Mouse (Mus musculus) embryonic facial prominence, embryonic 12.5 days (tissue): ENCODE measurements around the gene 1700025F22Rik. TPM values are rescaled to one million over a fixed set of nuclear protein-coding genes. Genes with fewer than 3 reads are reported as not detected.
"Not testable (repeated sequence)": the region's sequence is repeated elsewhere in the genome, so short reads cannot be mapped to it uniquely, and the experiment has no call there.

Source experiments
- ATAC-seq: fragments of 200-750 bp; cut with Nextera tagmentation; 2 replicates; pipeline ENCODE4 v1.8.0; 2017; ENCODE audit not compliant: insufficient number of reproducible peaks, insufficient read depth, low FRiP score, low TSS enrichment
- H3K27ac ChIP-seq: fragments of 300-500 bp; sonication (generic); 2 replicates; pipeline ENCODE4 v1.5.1; 2016; ENCODE audit warnings: mild to moderate bottlenecking
- H3K27me3 ChIP-seq: fragments of 300-500 bp; sonication (generic); 2 replicates; pipeline ENCODE4 v1.6.1; 2016; ENCODE audit warnings: mild to moderate bottlenecking, moderate library complexity
- H3K36me3 ChIP-seq: fragments of 300-500 bp; sonication (generic); 2 replicates; pipeline ENCODE4 v1.6.1; 2016; ENCODE audit warnings: mild to moderate bottlenecking
- H3K4me1 ChIP-seq: fragments of 300-500 bp; sonication (generic); 2 replicates; pipeline ENCODE4 v1.6.1; 2016
- H3K4me2 ChIP-seq: fragments of 300-500 bp; sonication (generic); replicated peaks from 2 replicates; pipeline ENCODE4 v1.6.1; 2016; ENCODE audit warnings: mild to moderate bottlenecking, moderate library complexity
- H3K4me3 ChIP-seq: fragments of 300-500 bp; sonication (generic); 2 replicates; pipeline ENCODE4 v1.5.1; 2016; ENCODE audit warnings: mild to moderate bottlenecking
- H3K9ac ChIP-seq: fragments of 300-500 bp; sonication (generic); 2 replicates; pipeline ENCODE4 v1.6.1; 2016; ENCODE audit warnings: mild to moderate bottlenecking, moderate library complexity
- H3K9me3 ChIP-seq: fragments of 300-500 bp; sonication (generic); 2 replicates; pipeline ENCODE4 v1.6.1; 2016; ENCODE audit warnings: mild to moderate bottlenecking, moderate library complexity
- WGBS: fragments of 180-500 bp; shearing (Covaris S2); methylation state at CpG from one replicate; pipeline ENCODE4 v1.1.7; 2016; 5-methylcytosine and 5-hydroxymethylcytosine counted together
- polyA plus RNA-seq: library from polyadenylated mRNA; unstranded; fragments of >200 nt; fragmentation: Nextera tagmentation; extraction: Ambion mirVana; gene quantifications from 2 replicates; pipeline ENCODE4 v1.2.1, GENCODE M21; 2016

The 1700025F22Rik gene
- not detected in 2 replicates for polyA plus RNA-seq

GRCm38 (mm10) chr19:11165172-11165571, at the start of gene 1700025F22Rik:
TSS of gene 1700025F22Rik (minus strand) at chr19:11165320.
- no peak within 1 kb of the TSS for H3K27ac ChIP-seq
- no peaks in the 10 kb centered on the region for H3K9me3 ChIP-seq
- H3K27me3 ChIP-seq = no peaks in the 10 kb centered on the region
- no peak within 1 kb of the TSS for H3K4me3 ChIP-seq
- WGBS = 37% methylated on average over 10 of the region's 10 CpGs
- no peak within 1 kb of the TSS for H3K4me2 ChIP-seq
- no peaks in the 10 kb centered on the region for H3K4me1 ChIP-seq
- ATAC-seq = no peak
- H3K36me3 ChIP-seq = no peaks in the 10 kb centered on the region
- H3K9ac ChIP-seq = no peak within 1 kb of the TSS

DNA sequence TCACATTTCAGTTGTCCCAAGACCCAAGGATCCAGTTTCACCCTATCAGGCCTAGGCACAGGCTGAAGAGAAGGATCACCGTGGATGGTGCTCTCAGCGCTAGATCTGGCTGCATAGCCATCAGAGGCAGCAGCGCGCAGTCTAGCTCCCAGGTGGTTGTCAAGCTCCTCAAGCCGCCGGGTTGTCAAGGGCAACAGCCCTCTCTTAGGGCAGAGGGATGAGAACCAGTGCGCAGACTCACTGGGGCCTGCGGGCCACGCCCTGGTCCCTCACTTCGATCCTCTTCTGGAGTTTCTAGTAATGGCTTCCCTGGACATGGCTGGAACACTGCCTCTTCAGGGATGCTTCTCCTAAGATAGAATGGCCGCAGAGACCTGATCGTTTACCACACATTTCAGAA, 31.4 kb upstream of the 1700025F22Rik start, which contains the start of gene Ms4a13:
Ms4a13 (minus strand) TSS at position 192 of the 400 bp plus-strand sequence.
- Histone ChIP-seq H3K9me3 (no peaks in the 10 kb centered on the region), H3K4me3 (no peak within 1 kb of the TSS), H3K36me3 (no peaks in the 10 kb centered on the region), H3K4me2 (no peak within 1 kb of the TSS), H3K27ac (no peak within 1 kb of the TSS), H3K27me3 (no peaks in the 10 kb centered on the region), H3K9ac (no peak within 1 kb of the TSS), H3K4me1 (no peaks in the 10 kb centered on the region)
- no peak for ATAC-seq
- 66% methylated on average over 12 of the region's 12 CpGs for WGBS

GRCm38 (mm10) chr19:11192552-11192951, 27.4 kb upstream of the 1700025F22Rik start:
- ATAC-seq = no peak
- H3K9ac ChIP-seq = no peak overlapping the region
- H3K27me3 ChIP-seq = no peaks in the 10 kb centered on the region
- H3K4me1 ChIP-seq = no peaks in the 10 kb centered on the region
- no peak overlapping the region for H3K4me2 ChIP-seq
- no peak overlapping the region for H3K27ac ChIP-seq
- no peaks in the 10 kb centered on the region for H3K9me3 ChIP-seq
- no peaks in the 10 kb centered on the region for H3K36me3 ChIP-seq
- H3K4me3 ChIP-seq = no peak overlapping the region
- WGBS = 79% methylated on average over 1 of the region's 1 CpGs

DNA sequence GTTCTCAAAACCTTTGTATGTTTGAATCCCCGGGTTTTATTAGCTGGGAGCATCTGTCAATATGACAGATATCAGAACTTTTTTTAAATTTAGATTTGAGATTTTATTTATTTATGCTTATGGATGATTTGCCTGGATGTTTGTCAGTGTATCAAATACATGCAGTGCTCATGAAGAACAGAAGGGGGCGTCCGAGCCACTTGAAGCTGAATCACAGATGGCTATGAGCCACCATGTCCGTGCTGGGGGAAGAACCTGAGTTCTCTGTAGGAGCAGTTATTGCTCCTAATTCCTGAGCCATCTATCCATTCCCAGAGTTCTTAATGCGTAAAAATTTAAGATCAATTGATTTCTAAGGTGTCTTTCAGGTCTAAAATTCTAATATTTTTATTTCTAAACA, 19.0 kb upstream of the 1700025F22Rik start:
- no peaks in the 10 kb centered on the region for H3K9me3 ChIP-seq
- no peak overlapping the region for H3K9ac ChIP-seq
- no peak for ATAC-seq
- H3K27me3 ChIP-seq = no peaks in the 10 kb centered on the region
- no peak overlapping the region for H3K4me3 ChIP-seq
- H3K27ac ChIP-seq = no peak overlapping the region
- H3K36me3 ChIP-seq = no peaks in the 10 kb centered on the region
- H3K4me2 ChIP-seq = no peak overlapping the region
- WGBS = 17% methylated on average over 5 of the region's 5 CpGs
- no peaks in the 10 kb centered on the region for H3K4me1 ChIP-seq

GRCm38 (mm10) chr19:11177464-11177863, 12.3 kb upstream of the 1700025F22Rik start:
- Histone ChIP-seq H3K9me3 (no peaks in the 10 kb centered on the region), H3K27ac (no peak overlapping the region), H3K4me3 (no peak overlapping the region), H3K4me1 (no peaks in the 10 kb centered on the region), H3K4me2 (no peak overlapping the region), H3K9ac (no peak overlapping the region), H3K36me3 (no peaks in the 10 kb centered on the region), H3K27me3 (no peaks in the 10 kb centered on the region)
- WGBS = 58% methylated on average over 2 of the region's 2 CpGs
- ATAC-seq = no peak

DNA sequence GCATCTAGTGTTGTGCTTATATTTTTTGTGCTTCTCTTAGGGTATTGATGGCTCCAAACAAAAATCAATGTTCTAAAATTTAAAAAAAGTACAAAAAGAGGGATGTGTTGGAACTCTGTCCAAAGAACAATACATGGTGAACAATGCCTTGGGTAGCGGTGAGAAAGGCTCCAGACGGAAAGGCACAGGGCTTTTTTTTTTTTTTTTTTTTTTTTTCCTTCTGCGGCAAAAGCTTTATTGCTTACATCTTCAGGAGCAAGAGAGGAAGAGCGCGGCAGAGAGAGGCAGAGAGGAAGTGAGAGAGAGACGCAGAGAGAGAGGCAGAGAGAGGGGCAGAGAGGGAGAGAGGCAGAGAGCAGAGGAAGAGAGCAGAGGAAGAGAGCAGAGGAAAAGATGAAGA, 7.2 kb downstream of the 1700025F22Rik start:
- H3K4me1 ChIP-seq, H3K9ac ChIP-seq, H3K4me2 ChIP-seq, H3K36me3 ChIP-seq, H3K27ac ChIP-seq, H3K9me3 ChIP-seq, ATAC-seq, H3K27me3 ChIP-seq, H3K4me3 ChIP-seq: not testable (repeated sequence)
- WGBS = 81% methylated on average over 5 of the region's 6 CpGs

- WGBS = 72% methylated on average over 4 of the region's 4 CpGs
- no peak overlapping the region for H3K9ac ChIP-seq
Observed at GRCm38 (mm10) chr19:11135336-11135735, 29.8 kb downstream of the 1700025F22Rik start.

GRCm38 (mm10) chr19:11134852-11135251, 30.3 kb downstream of the 1700025F22Rik start:
- no peaks in the 10 kb centered on the region for H3K9me3 ChIP-seq
- H3K27me3 ChIP-seq = no peaks in the 10 kb centered on the region
- no peaks in the 10 kb centered on the region for H3K4me1 ChIP-seq
- no peak overlapping the region for H3K27ac ChIP-seq
- WGBS = 90% methylated on average over 2 of the region's 2 CpGs
- ATAC-seq = no peak
- no peaks in the 10 kb centered on the region for H3K36me3 ChIP-seq
- no peak overlapping the region for H3K4me3 ChIP-seq
- H3K9ac ChIP-seq = no peak overlapping the region
- H3K4me2 ChIP-seq = no peak overlapping the region

More at GRCm38 (mm10) chr19:11135336-11135735, 29.8 kb downstream of the 1700025F22Rik start:
- Histone ChIP-seq H3K9me3 (no peaks in the 10 kb centered on the region), H3K4me3 (no peak overlapping the region), H3K27ac (no peak overlapping the region), H3K4me2 (no peak overlapping the region), H3K27me3 (no peaks in the 10 kb centered on the region), H3K4me1 (no peaks in the 10 kb centered on the region), H3K36me3 (no peaks in the 10 kb centered on the region)
- no peak for ATAC-seq

DNA sequence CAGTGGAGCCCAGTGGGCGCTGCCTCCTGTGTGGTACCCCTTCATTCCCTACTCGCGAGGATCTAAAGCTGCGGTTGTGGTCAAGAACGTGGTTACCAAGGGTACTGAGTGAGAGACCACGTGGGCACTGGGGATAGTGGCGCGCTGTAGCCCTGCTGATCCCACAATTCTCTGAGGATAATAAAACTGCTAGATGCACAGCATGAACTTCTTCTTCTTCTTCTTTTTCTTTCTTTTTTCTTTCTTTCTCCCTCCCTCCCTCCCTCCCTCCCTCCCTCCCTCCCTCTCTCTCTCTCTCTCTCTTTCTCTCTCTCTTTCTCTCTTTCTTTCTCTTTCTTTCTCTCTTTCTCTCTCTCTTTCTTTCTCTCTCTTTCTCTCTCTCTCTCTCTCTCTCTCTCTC, 34.3 kb downstream of the 1700025F22Rik start, which contains the start of gene 1700017D01Rik:
1700017D01Rik (minus strand) TSS at position 101 of the 400 bp plus-strand sequence.
- not testable (repeated sequence) for H3K36me3 ChIP-seq, ATAC-seq, H3K4me2 ChIP-seq, H3K27ac ChIP-seq, H3K9ac ChIP-seq, H3K27me3 ChIP-seq, H3K4me1 ChIP-seq, H3K9me3 ChIP-seq, H3K4me3 ChIP-seq
- 86% methylated on average over 8 of the region's 8 CpGs for WGBS

DNA sequence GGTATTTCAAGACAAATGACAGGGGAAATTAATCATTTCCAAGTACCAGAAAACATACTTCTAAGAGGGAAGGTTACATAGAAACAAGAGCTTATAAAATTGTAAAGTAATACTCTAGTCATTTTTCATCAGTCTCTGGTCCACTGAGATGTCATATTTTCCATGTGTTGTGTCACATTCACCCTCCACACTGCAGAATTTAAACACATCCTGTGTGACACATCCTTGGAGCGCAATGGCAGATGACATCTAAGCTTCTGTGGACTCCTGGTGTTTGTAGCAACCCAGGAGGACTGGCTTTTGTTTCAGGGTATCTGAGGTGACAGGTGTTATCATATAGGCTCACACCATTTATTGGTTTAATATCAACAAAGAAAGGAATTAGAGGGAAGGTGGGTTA, 35.4 kb downstream of the 1700025F22Rik start:
- H3K9me3 ChIP-seq = peaks cover 3% of the 10 kb centered on the region; the same call in 1 of the 2 replicates
- H3K4me1 ChIP-seq = no peaks in the 10 kb centered on the region
- no peak overlapping the region for H3K4me3 ChIP-seq
- no peaks in the 10 kb centered on the region for H3K36me3 ChIP-seq
- ATAC-seq = no peak
- H3K4me2 ChIP-seq = no peak overlapping the region
- WGBS = 86% methylated on average over 1 of the region's 1 CpGs
- no peak overlapping the region for H3K27ac ChIP-seq
- no peaks in the 10 kb centered on the region for H3K27me3 ChIP-seq
- H3K9ac ChIP-seq = no peak overlapping the region

DNA sequence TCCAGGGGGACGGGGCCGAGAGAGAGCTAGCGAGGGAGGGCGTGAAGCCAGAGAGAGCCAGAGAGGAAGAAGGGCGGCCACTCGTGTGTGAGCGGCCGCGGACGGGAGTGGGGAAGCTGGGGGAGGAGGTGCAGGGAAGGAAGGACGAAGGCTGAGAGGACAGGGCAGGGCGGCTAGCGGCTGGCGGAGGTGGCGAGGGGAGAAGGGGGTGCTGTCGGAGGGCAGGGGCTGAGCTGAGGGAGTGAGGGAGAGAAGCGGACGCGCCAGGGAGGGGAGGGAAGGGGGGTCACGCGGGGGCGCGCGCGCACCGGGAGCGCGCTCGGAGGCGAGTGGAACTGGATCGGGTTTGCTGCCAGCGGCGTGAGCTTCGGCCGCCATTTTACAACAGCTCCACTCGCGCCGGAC, 44.1 kb downstream of the 1700025F22Rik start:
- WGBS = 0% methylated on average over 10 of the region's 38 CpGs
- not testable (repeated sequence) for H3K36me3 ChIP-seq, H3K9ac ChIP-seq, H3K9me3 ChIP-seq, H3K27me3 ChIP-seq, H3K27ac ChIP-seq, H3K4me1 ChIP-seq
- Histone ChIP-seq H3K4me2 (peak overlapping the region; percentile 37), H3K4me3 (peak overlapping the region; percentile 33)
- ATAC-seq = peak; percentile 93

DNA sequence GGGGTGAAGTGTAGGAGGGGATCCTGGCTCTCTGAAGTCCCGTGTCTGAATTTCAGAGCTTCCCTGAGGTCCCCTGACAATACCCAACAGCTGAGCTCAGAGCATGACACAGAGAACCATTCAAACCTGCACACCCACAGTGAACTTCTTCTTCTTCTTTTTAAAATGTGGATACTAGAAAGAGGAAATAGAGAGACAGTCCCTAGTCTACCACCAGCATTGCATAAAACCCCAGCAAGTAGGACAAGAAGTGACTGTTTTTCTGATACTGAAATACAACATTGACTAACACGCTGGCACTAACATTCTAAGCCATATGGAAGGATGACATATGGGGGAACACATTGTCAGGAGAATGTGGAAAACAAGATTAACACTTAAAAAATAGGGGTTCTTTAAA, 45.8 kb downstream of the 1700025F22Rik start:
- H3K27ac ChIP-seq = no peak overlapping the region
- 0 out of 2 replicates have a peak, but pooled peaks cover 2% of the 10 kb centered on the region for H3K27me3 ChIP-seq
- no peaks in the 10 kb centered on the region for H3K4me1 ChIP-seq
- H3K4me2 ChIP-seq = no peak overlapping the region
- H3K4me3 ChIP-seq = no peak overlapping the region
- no peaks in the 10 kb centered on the region for H3K9me3 ChIP-seq
- ATAC-seq = no peak
- H3K36me3 ChIP-seq = no peaks in the 10 kb centered on the region
- H3K9ac ChIP-seq = no peak overlapping the region
- 83% methylated on average over 2 of the region's 2 CpGs for whole genome bisulfite sequencing

DNA sequence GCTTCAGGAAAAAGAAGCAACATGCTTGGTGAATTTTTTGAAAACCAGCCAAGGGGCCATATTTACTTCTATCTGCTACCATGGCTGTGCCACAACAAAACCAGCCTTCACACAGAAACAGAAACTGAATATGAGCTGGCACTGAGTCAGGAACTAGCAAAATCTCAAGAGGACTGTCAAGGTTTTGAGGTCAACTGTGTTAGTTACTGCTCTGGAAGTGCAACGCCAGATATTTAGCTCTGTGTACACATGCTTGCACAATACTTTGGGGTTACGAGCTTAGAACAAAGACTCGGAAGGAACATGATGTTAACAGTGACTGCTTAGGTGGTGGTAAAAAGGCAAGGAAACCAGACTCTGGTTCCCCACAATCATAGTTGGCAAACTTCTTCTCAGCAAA, 57.4 kb downstream of the 1700025F22Rik start:
- no peak for ATAC-seq
- Histone ChIP-seq H3K9me3 (no peaks in the 10 kb centered on the region), H3K4me2 (no peak overlapping the region), H3K27me3 (no peaks in the 10 kb centered on the region), H3K36me3 (no peaks in the 10 kb centered on the region), H3K4me3 (no peak overlapping the region), H3K9ac (no peak overlapping the region), H3K4me1 (no peaks in the 10 kb centered on the region), H3K27ac (no peak overlapping the region)
- WGBS = 80% methylated on average over 3 of the region's 3 CpGs
